Mouse (Mus musculus): ENCODE measurements at regions not wholly inside any gene's neighbourhood (a gene's known extent, or its start where the extent isn't known, plus 50 kb on each side); places are given as distances from the start of the nearest gene placed in this dataset.

- no peak for TF ChIP-seq CTCF (IDR thresholded peaks at IDR 0.05; ENCODE audit: borderline replicate concordance, extremely low read depth, insufficient read depth, insufficient read length)
- no peak for TF ChIP-seq POLR2A (IDR thresholded peaks at IDR 0.05; ENCODE audit: borderline replicate concordance, extremely low read depth, insufficient read depth, insufficient read length, poor library complexity, severe bottlenecking)
- peak; percentile 47 for DNase-seq (ENCODE audit: low read depth)
Measured at GRCm38 (mm10) chr5:101496924-101497697, 167.7 kb downstream of the Nkx6-1 start.

- TF ChIP-seq POLR2A (IDR thresholded peaks at IDR 0.05; ENCODE audit: borderline replicate concordance, extremely low read depth, insufficient read depth, insufficient read length, poor library complexity, severe bottlenecking) (no peak), CTCF (IDR thresholded peaks at IDR 0.05; ENCODE audit: borderline replicate concordance, extremely low read depth, insufficient read depth, insufficient read length) (no peak)
- DNase-seq (ENCODE audit: low read depth), result no peak
Measured at GRCm38 (mm10) chr5:101496161-101496560, 168.6 kb downstream of the Nkx6-1 start.

- no peak for DNase-seq (ENCODE audit: low read depth)
- no peak for TF ChIP-seq POLR2A (IDR thresholded peaks at IDR 0.05; ENCODE audit: borderline replicate concordance, extremely low read depth, insufficient read depth, insufficient read length, poor library complexity, severe bottlenecking)
- TF ChIP-seq CTCF (IDR thresholded peaks at IDR 0.05; ENCODE audit: borderline replicate concordance, extremely low read depth, insufficient read depth, insufficient read length), result no peak
Measured at GRCm38 (mm10) chr5:101445792-101446191, 219.0 kb downstream of the Nkx6-1 start.

GRCm38 (mm10) chr5:101441782-101442181 is 223.0 kb downstream of the Nkx6-1 start:
- TF ChIP-seq CTCF (IDR thresholded peaks at IDR 0.05; ENCODE audit: borderline replicate concordance, extremely low read depth, insufficient read depth, insufficient read length) (no peak), POLR2A (IDR thresholded peaks at IDR 0.05; ENCODE audit: borderline replicate concordance, extremely low read depth, insufficient read depth, insufficient read length, poor library complexity, severe bottlenecking) (no peak)

GRCm38 (mm10) chr5:101437666-101438299 is 227.0 kb downstream of the Nkx6-1 start:
- peak; percentile 53 for DNase-seq (ENCODE audit: low read depth)
- no peak for TF ChIP-seq POLR2A (IDR thresholded peaks at IDR 0.05; ENCODE audit: borderline replicate concordance, extremely low read depth, insufficient read depth, insufficient read length, poor library complexity, severe bottlenecking)
- no peak for TF ChIP-seq CTCF (IDR thresholded peaks at IDR 0.05; ENCODE audit: borderline replicate concordance, extremely low read depth, insufficient read depth, insufficient read length)

More at GRCm38 (mm10) chr5:101441782-101442181, 223.0 kb downstream of the Nkx6-1 start:
- no peak for DNase-seq (ENCODE audit: low read depth)

- TF ChIP-seq CTCF (IDR thresholded peaks at IDR 0.05; ENCODE audit: borderline replicate concordance, extremely low read depth, insufficient read depth, insufficient read length) (no peak), POLR2A (IDR thresholded peaks at IDR 0.05; ENCODE audit: borderline replicate concordance, extremely low read depth, insufficient read depth, insufficient read length, poor library complexity, severe bottlenecking) (no peak)
- DNase-seq (ENCODE audit: low read depth), result peak; percentile 95
Measured at GRCm38 (mm10) chr5:101426067-101426771, 238.6 kb downstream of the Nkx6-1 start.

- TF ChIP-seq CTCF (IDR thresholded peaks at IDR 0.05; ENCODE audit: borderline replicate concordance, extremely low read depth, insufficient read depth, insufficient read length) (no peak), POLR2A (IDR thresholded peaks at IDR 0.05; ENCODE audit: borderline replicate concordance, extremely low read depth, insufficient read depth, insufficient read length, poor library complexity, severe bottlenecking) (no peak)
- no peak for DNase-seq (ENCODE audit: low read depth)
Measured at GRCm38 (mm10) chr5:101384316-101384715, 280.5 kb downstream of the Nkx6-1 start.

- no peak for DNase-seq (ENCODE audit: low read depth)
- TF ChIP-seq CTCF (IDR thresholded peaks at IDR 0.05; ENCODE audit: borderline replicate concordance, extremely low read depth, insufficient read depth, insufficient read length) (no peak), POLR2A (IDR thresholded peaks at IDR 0.05; ENCODE audit: borderline replicate concordance, extremely low read depth, insufficient read depth, insufficient read length, poor library complexity, severe bottlenecking) (no peak)
Measured at GRCm38 (mm10) chr5:101381361-101381760, 283.4 kb downstream of the Nkx6-1 start.

GRCm38 (mm10) chr5:101376657-101377056 is 288.1 kb downstream of the Nkx6-1 start:
- TF ChIP-seq POLR2A (IDR thresholded peaks at IDR 0.05; ENCODE audit: borderline replicate concordance, extremely low read depth, insufficient read depth, insufficient read length, poor library complexity, severe bottlenecking), result no peak
- TF ChIP-seq CTCF (IDR thresholded peaks at IDR 0.05; ENCODE audit: borderline replicate concordance, extremely low read depth, insufficient read depth, insufficient read length), result no peak
- no peak for DNase-seq (ENCODE audit: low read depth)

GRCm38 (mm10) chr5:101374129-101374528 is 290.7 kb downstream of the Nkx6-1 start:
- DNase-seq (ENCODE audit: low read depth), result no peak
- TF ChIP-seq CTCF (IDR thresholded peaks at IDR 0.05; ENCODE audit: borderline replicate concordance, extremely low read depth, insufficient read depth, insufficient read length) (no peak), POLR2A (IDR thresholded peaks at IDR 0.05; ENCODE audit: borderline replicate concordance, extremely low read depth, insufficient read depth, insufficient read length, poor library complexity, severe bottlenecking) (no peak)

GRCm38 (mm10) chr5:101372204-101372603 is 292.6 kb downstream of the Nkx6-1 start:
- peak; percentile 36 for DNase-seq (ENCODE audit: low read depth)

More at GRCm38 (mm10) chr5:101372204-101372603, 292.6 kb downstream of the Nkx6-1 start:
- TF ChIP-seq CTCF (IDR thresholded peaks at IDR 0.05; ENCODE audit: borderline replicate concordance, extremely low read depth, insufficient read depth, insufficient read length) (peak; percentile 23; the same call in 1 of the 2 replicates), POLR2A (IDR thresholded peaks at IDR 0.05; ENCODE audit: borderline replicate concordance, extremely low read depth, insufficient read depth, insufficient read length, poor library complexity, severe bottlenecking) (no peak)

Measured in brain, embryonic 14.5 days (tissue).